Mouse (Mus musculus) bone marrow, adult 2 months (tissue): ENCODE results near the gene Tnfrsf21.

Experiments
- CTCF ChIP-seq: fragments of 200-500 bp; IDR thresholded peaks from 2 replicates; pipeline ENCODE4 v1.5.1; 2011; ENCODE audit warnings: low read length, control low read depth; ENCODE audit not compliant: control insufficient read depth, insufficient read depth
- POLR2A ChIP-seq: fragments of 200-500 bp; IDR thresholded peaks from 2 replicates; pipeline ENCODE4 v1.6.1; 2011; ENCODE audit warnings: low read depth, mild to moderate bottlenecking, control low read depth, low read length, borderline replicate concordance; ENCODE audit not compliant: control insufficient read depth

DNA sequence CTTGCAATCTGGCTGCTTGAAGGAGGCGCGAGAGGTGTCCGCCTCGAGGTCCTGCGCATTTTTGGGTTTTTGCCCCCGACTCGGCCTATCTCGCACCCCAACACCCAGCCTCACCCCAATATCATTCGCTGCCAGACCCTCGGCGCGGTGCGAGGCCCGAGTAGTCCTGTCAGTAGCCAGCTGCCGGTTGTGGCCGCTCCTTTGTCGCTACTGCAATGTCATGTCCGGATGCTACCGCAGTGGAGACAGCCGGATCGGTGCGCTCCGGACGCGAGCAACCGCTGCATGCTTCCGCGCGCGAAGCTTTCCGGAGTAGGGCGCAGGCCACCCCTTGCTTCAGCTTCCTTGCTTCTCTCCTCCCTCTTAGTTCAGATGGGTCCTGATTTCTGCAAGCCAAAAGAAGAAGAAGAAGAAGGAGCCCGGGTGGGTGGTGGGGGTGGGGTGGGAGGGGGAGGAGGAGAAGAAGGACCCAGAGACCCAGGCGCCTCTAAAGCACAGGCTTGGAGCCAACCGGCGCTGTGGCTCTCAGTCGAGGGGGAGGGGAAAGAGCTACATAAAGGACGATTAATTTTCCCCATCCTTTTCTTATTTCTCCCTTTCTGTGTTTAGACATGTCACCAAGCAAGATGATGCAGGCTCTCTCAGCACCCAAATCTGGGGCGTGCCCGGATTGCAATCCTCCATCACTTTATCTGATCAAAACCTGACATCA, 1.1 kb downstream of the Tnfrsf21 start:
- peak; percentile 11; the same call in 1 of the 2 replicates for TF ChIP-seq CTCF
- peak; percentile 87 for TF ChIP-seq POLR2A
